Comparison of ENCODE assay signal across 14 mouse cellular contexts in the genomic region with DNA sequence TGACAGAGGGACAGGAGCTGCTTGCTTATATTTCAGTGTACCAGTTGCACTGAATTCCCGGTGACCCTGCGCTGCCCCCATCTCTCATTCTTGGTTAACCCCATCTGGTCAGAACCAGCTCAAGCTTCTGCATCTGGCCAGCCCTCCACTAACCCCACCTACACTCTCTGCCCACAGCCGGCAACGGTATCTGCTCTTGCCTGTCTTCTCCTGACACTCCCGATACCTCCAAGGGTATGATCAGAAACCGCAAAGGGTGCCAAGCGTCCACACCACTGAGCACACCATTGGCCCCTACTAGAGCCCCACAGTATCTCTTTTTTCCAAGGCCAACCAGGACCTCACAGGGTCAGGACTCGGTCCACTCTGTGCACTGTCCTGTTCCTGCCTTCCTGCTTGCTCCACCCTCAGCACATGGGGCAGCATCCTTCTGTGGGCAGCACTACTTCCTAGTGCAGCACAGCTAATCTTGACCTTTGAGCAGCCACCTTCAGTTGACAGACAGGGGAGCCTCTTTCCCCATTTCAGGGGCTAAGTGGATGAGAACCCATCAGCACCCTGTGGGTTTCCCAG. TPM values are rescaled to one million over a fixed set of nuclear protein-coding genes. Genes with fewer than 3 reads are reported as not detected.
DNase-seq lines count a peak whose midpoint lies in the region; ATAC-seq lines count a peak whose summit lies in the region.
"Had no signal": no experiment of that assay in that cellular context is flagged by ENCODE, and none has a peak within 500 bp of the region (broad histone marks: within the 10 kb centered on the region; RNA-seq: fewer than 3 reads in every experiment).

No protein-coding gene starts in this region.

- peak overlapping the region; percentile 8; the same call in 1 of the 2 replicates for H3K27ac ChIP-seq in forebrain, embryonic 10.5 days
- no peak overlapping the region for H3K27ac ChIP-seq in forebrain, embryonic 16.5 days (ENCODE audit: low read length)
- peak overlapping the region; percentile 85 for H3K27ac ChIP-seq in liver, embryonic 15.5 days (replicated peaks)
- H3K27ac ChIP-seq: limb, embryonic 12.5 days had no signal

- no peak overlapping the region for H3K4me2 ChIP-seq in forebrain, embryonic 16.5 days (ENCODE audit: low read length)
- peak overlapping the region; percentile 61 for H3K4me2 ChIP-seq in liver, embryonic 15.5 days
- H3K4me2 ChIP-seq: limb, embryonic 12.5 days had no signal

- peaks cover 15% of the 10 kb centered on the region; the same call in 1 of the 2 replicates for H3K4me1 ChIP-seq in forebrain, embryonic 10.5 days
- peaks cover 13% of the 10 kb centered on the region for H3K4me1 ChIP-seq in forebrain, embryonic 16.5 days (replicated peaks; ENCODE audit: control insufficient read depth, insufficient read depth, low read length)
- H3K4me1 ChIP-seq in erythroblast, embryonic 14.5 days (ENCODE audit: control insufficient read depth) = peaks cover 70% of the 10 kb centered on the region
- peaks cover 62% of the 10 kb centered on the region for H3K4me1 ChIP-seq in liver, embryonic 15.5 days (replicated peaks)
- H3K4me1 ChIP-seq: limb, embryonic 12.5 days had no signal

- H3K36me3 ChIP-seq in forebrain, embryonic 10.5 days (replicated peaks) = no peaks in the 10 kb centered on the region
- no peaks in the 10 kb centered on the region for H3K36me3 ChIP-seq in forebrain, embryonic 16.5 days (ENCODE audit: control insufficient read depth, insufficient read depth)
- H3K36me3 ChIP-seq in erythroblast, embryonic 14.5 days (ENCODE audit: control insufficient read depth) = no peaks in the 10 kb centered on the region; the same call in 1 of the 2 replicates
- H3K36me3 ChIP-seq in liver, embryonic 15.5 days (replicated peaks) = no peaks in the 10 kb centered on the region
- H3K36me3 ChIP-seq: limb, embryonic 12.5 days had no signal

- no peak overlapping the region for H3K4me3 ChIP-seq in forebrain, embryonic 10.5 days
- no peak overlapping the region for H3K4me3 ChIP-seq in forebrain, embryonic 16.5 days (replicated peaks; ENCODE audit: low read length)
- H3K4me3 ChIP-seq in erythroblast, embryonic 14.5 days (replicated peaks) = peak overlapping the region; percentile 43
- peak overlapping the region; percentile 7; the same call in 1 of the 2 replicates for H3K4me3 ChIP-seq in liver, embryonic 15.5 days (replicated peaks)
- H3K4me3 ChIP-seq: limb, embryonic 12.5 days had no signal

- 0 out of 2 replicates have a peak, but pooled peaks cover 2% of the 10 kb centered on the region for H3K27me3 ChIP-seq in forebrain, embryonic 10.5 days (ENCODE audit: poor library complexity, severe bottlenecking)
- no peaks in the 10 kb centered on the region for H3K27me3 ChIP-seq in forebrain, embryonic 16.5 days (replicated peaks; ENCODE audit: control insufficient read depth, insufficient read depth, low read length)
- peaks cover 2% of the 10 kb centered on the region; the same call in 1 of the 2 replicates for H3K27me3 ChIP-seq in erythroblast, embryonic 14.5 days (ENCODE audit: control insufficient read depth)
- H3K27me3 ChIP-seq in liver, embryonic 15.5 days = no peaks in the 10 kb centered on the region
- H3K27me3 ChIP-seq: limb, embryonic 12.5 days had no signal

- ATAC-seq in forebrain, embryonic 16.5 days = no peak
- peak; percentile 88 for ATAC-seq in liver, embryonic 15.5 days (ENCODE audit: insufficient read depth)

- no peak for DNase-seq in forebrain, embryonic 10.5 days (ENCODE audit: extremely low spot score, low spot score)
- DNase-seq in 416B (ENCODE audit: low read depth) = peak; percentile 42
- DNase-seq in ovary, postnatal 10 days (ENCODE audit: low spot score) = no peak
- DNase-seq in retina, embryonic 14.5 days (ENCODE audit: low spot score) = no peak
- DNase-seq in left cerebral cortex, postnatal 10 days (ENCODE audit: extremely low spot score in 1 of 2, low spot score in 2 of 2) = no peak
- DNase-seq: cerebellum, postnatal 25 days; kidney, adult 2 months; layer of hippocampus, adult 9-11 months had no signal

- intact Hi-C loops in left cerebral cortex, postnatal 10 days (cut with DNase I) = no loop called here

- H3K9ac ChIP-seq in forebrain, embryonic 16.5 days (replicated peaks; ENCODE audit: low read depth, low read length) = no peak overlapping the region
- H3K9ac ChIP-seq in liver, embryonic 15.5 days = peak overlapping the region; percentile 43
- H3K9ac ChIP-seq: limb, embryonic 12.5 days had no signal

- H3K9me3 ChIP-seq in forebrain, embryonic 10.5 days = no peaks in the 10 kb centered on the region
- no peaks in the 10 kb centered on the region for H3K9me3 ChIP-seq in forebrain, embryonic 16.5 days (ENCODE audit: control insufficient read depth, low read length)
- H3K9me3 ChIP-seq in erythroblast, embryonic 14.5 days (ENCODE audit: control insufficient read depth, low read length) = no peaks in the 10 kb centered on the region
- H3K9me3 ChIP-seq in liver, embryonic 15.5 days (replicated peaks) = no peaks in the 10 kb centered on the region
- H3K9me3 ChIP-seq: limb, embryonic 12.5 days had no signal

- 84% methylated on average over 8 of the region's 8 CpGs for WGBS in forebrain, embryonic 10.5 days
- WGBS in forebrain, embryonic 16.5 days = 78% methylated on average over 8 of the region's 8 CpGs
- WGBS in liver, embryonic 15.5 days (ENCODE audit: insufficient replicate concordance) = 16% methylated on average over 8 of the region's 8 CpGs

RNA-seq across cellular contexts. Expression of gene Ifitm10, which starts 18.8 kb away (rescaled TPM):
- polyA plus RNA-seq in forebrain, embryonic 10.5 days (2016; fragmentation: Nextera tagmentation; extraction: Ambion mirVana) = 0.51 and 1.00 TPM in 2 replicates
- polyA plus RNA-seq in forebrain, embryonic 16.5 days (2015; fragmentation: Nextera tagmentation; extraction: Ambion mirVana) = 2.6 and 3.8 TPM in 2 replicates
- polyA plus RNA-seq in erythroblast, embryonic 14.5 days (2012) = 0.36 and 0.47 TPM in 2 replicates
- 1.9 and 2.1 TPM in 2 replicates for polyA plus RNA-seq in liver, embryonic 15.5 days (2015; fragmentation: Nextera tagmentation; extraction: Ambion mirVana)
- 10 to 100 TPM; 15.3 to 15.8 TPM for total RNA-seq in left cerebral cortex, postnatal 10 days (2021)

RNA-seq across cellular contexts. Expression of gene Gm49369, which starts 27.7 kb away (rescaled TPM):
- not detected in 2 replicates for polyA plus RNA-seq in forebrain, embryonic 10.5 days (2016; fragmentation: Nextera tagmentation; extraction: Ambion mirVana)
- not detected in 2 replicates for polyA plus RNA-seq in forebrain, embryonic 16.5 days (2015; fragmentation: Nextera tagmentation; extraction: Ambion mirVana)
- 19.7 and 19.8 TPM in 2 replicates for polyA plus RNA-seq in erythroblast, embryonic 14.5 days (2012)
- 0.54 and 0.78 TPM in 2 replicates for polyA plus RNA-seq in liver, embryonic 15.5 days (2015; fragmentation: Nextera tagmentation; extraction: Ambion mirVana)
- total RNA-seq in left cerebral cortex, postnatal 10 days (2021) = 1 to 10 TPM in 1 of 2 experiments, not detected in 1; 1.9 TPM

RNA-seq across cellular contexts. Expression of gene Ctsd, which starts 33.1 kb away (rescaled TPM):
- 135 and 142 TPM in 2 replicates for polyA plus RNA-seq in forebrain, embryonic 10.5 days (2016; fragmentation: Nextera tagmentation; extraction: Ambion mirVana)
- polyA plus RNA-seq in forebrain, embryonic 16.5 days (2015; fragmentation: Nextera tagmentation; extraction: Ambion mirVana) = 203 and 208 TPM in 2 replicates
- 14.4 and 21.7 TPM in 2 replicates for polyA plus RNA-seq in erythroblast, embryonic 14.5 days (2012)
- polyA plus RNA-seq in liver, embryonic 15.5 days (2015; fragmentation: Nextera tagmentation; extraction: Ambion mirVana) = 377 and 446 TPM in 2 replicates
- 100 to 1,000 TPM; 244 to 255 TPM for total RNA-seq in left cerebral cortex, postnatal 10 days (2021)

RNA-seq across cellular contexts. Expression of gene Krtap5-4, which starts 51.4 kb away (rescaled TPM):
- not detected in 2 replicates for polyA plus RNA-seq in forebrain, embryonic 10.5 days (2016; fragmentation: Nextera tagmentation; extraction: Ambion mirVana)
- not detected in 2 replicates for polyA plus RNA-seq in forebrain, embryonic 16.5 days (2015; fragmentation: Nextera tagmentation; extraction: Ambion mirVana)
- polyA plus RNA-seq in erythroblast, embryonic 14.5 days (2012) = not detected in 2 replicates
- polyA plus RNA-seq in liver, embryonic 15.5 days (2015; fragmentation: Nextera tagmentation; extraction: Ambion mirVana) = not detected in 2 replicates
- total RNA-seq in left cerebral cortex, postnatal 10 days (2021) = not detected
- total RNA-seq: gastrocnemius, adult 18-20 months had no signal
- polyA plus RNA-seq: heart, postnatal 0 days; kidney, adult 2 months; limb, embryonic 12.5 days had no signal

RNA-seq across cellular contexts. Expression of gene Krtap5-1, which starts 57.8 kb away (rescaled TPM):
- not detected in 2 replicates for polyA plus RNA-seq in forebrain, embryonic 10.5 days (2016; fragmentation: Nextera tagmentation; extraction: Ambion mirVana)
- polyA plus RNA-seq in forebrain, embryonic 16.5 days (2015; fragmentation: Nextera tagmentation; extraction: Ambion mirVana) = not detected in 2 replicates
- not detected in 2 replicates for polyA plus RNA-seq in erythroblast, embryonic 14.5 days (2012)
- polyA plus RNA-seq in liver, embryonic 15.5 days (2015; fragmentation: Nextera tagmentation; extraction: Ambion mirVana) = not detected in 2 replicates
- not detected for total RNA-seq in left cerebral cortex, postnatal 10 days (2021)
- total RNA-seq: gastrocnemius, adult 18-20 months had no signal
- polyA plus RNA-seq: heart, postnatal 0 days; kidney, adult 2 months; limb, embryonic 12.5 days had no signal

Comparison
In these comparisons a context has a peak if more than half of its experiments do, and no peak if none do; other contexts are left out.
1. H3K4me3 ChIP-seq: peak in erythroblast, embryonic 14.5 days (single experiment) and liver, embryonic 15.5 days (single experiment); none in forebrain, embryonic 10.5 days (single experiment) and forebrain, embryonic 16.5 days (single experiment).
2. RNA of gene Gm49369, which starts 27.7 kb away (polyA plus RNA-seq): 19.7 to 19.8 TPM in erythroblast, embryonic 14.5 days; 0.54 to 0.78 TPM in liver, embryonic 15.5 days, not detected in forebrain, embryonic 10.5 days and not detected in forebrain, embryonic 16.5 days; every median in the first group is over 10 times any median in the second.